Mouse (Mus musculus): ENCODE results near the gene Wnt3a.

DNA sequence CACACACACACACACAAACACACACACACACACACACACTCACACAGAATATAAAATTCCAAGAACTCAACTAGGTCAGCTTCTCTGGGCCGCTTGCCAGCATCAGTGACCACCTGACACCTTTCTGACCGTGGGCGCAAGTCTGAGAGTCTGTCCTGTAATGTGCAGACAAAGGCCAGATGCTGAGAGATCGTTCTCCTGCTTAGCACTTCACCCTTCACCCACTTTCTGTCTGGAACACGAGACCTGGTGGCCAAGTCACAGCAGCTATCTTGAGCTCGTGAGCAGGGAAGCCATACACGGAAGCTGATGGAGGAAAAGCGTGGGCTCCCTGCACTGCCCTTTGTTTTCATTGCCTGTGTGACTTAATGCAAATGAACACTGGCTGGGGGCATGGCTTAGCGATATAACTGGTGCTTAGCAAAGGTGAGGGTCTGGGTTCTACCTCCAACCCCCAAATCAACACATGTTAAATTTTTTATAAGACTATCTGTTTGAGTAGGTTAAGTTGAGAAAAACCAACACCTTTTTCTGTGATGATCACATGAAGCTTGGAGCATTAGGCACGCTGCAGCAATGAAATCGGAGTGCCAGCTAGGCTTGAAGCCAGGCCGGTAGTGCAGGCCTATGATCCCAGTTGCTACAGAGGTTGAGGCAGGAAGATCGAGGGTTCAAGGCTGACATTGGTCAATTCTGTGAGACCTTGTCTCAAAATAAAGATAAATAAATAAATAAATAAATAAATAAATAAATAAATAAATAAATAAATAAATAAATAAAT, 47.6 kb upstream of the Wnt3a start:
- no peak for TF ChIP-seq CTCF (IDR thresholded peaks at IDR 0.05)
- TF ChIP-seq EP300 (IDR thresholded peaks at IDR 0.05): no peak

All from lung, postnatal 0 days (tissue).